Mouse (Mus musculus) R1 (cell line): ENCODE data around the gene Ubiad1.

Source experiments
- DNase-seq: peaks from one replicate; pipeline ENCODE4 v3.0.0-alpha.2; 2018; ENCODE audit warnings: low read depth, low spot score

Ubiad1 gene

GRCm38 (mm10) chr4:148444250-148444967 lies at the start of gene Ubiad1:
Gene Ubiad1, minus strand, starts transcription at chr4:148444771.
- DNase-seq: peak; percentile 94

GRCm38 (mm10) chr4:148491448-148491847 lies 46.9 kb upstream of the Ubiad1 start:
- DNase-seq: no peak

GRCm38 (mm10) chr4:148490502-148490901 lies 45.9 kb upstream of the Ubiad1 start:
- DNase-seq: no peak

GRCm38 (mm10) chr4:148487841-148488240 lies 43.3 kb upstream of the Ubiad1 start:
- DNase-seq: peak; percentile 45

GRCm38 (mm10) chr4:148484511-148484910 lies 39.9 kb upstream of the Ubiad1 start:
- no peak for DNase-seq

- no peak for DNase-seq
These were observed 37.1 kb upstream of the Ubiad1 start for GRCm38 (mm10) chr4:148481557-148482168.

- no peak for DNase-seq
These were observed 35.7 kb upstream of the Ubiad1 start for GRCm38 (mm10) chr4:148480245-148480644.

- DNase-seq: no peak
These were observed 28.9 kb upstream of the Ubiad1 start for GRCm38 (mm10) chr4:148473496-148473895.

GRCm38 (mm10) chr4:148472436-148473174 lies 28.0 kb upstream of the Ubiad1 start:
- no peak for DNase-seq

- DNase-seq: no peak
These were observed 26.8 kb upstream of the Ubiad1 start for GRCm38 (mm10) chr4:148471363-148471806.

- no peak for DNase-seq
These were observed 25.1 kb upstream of the Ubiad1 start for GRCm38 (mm10) chr4:148469487-148470252.

- DNase-seq: no peak
These were observed 23.8 kb upstream of the Ubiad1 start for GRCm38 (mm10) chr4:148468396-148468795.

GRCm38 (mm10) chr4:148466511-148467079 lies 22.0 kb upstream of the Ubiad1 start:
- no peak for DNase-seq

GRCm38 (mm10) chr4:148464869-148465268 lies 20.3 kb upstream of the Ubiad1 start:
- DNase-seq: peak; percentile 25

GRCm38 (mm10) chr4:148464301-148464700 lies 19.7 kb upstream of the Ubiad1 start:
- DNase-seq: no peak

GRCm38 (mm10) chr4:148463208-148463960 lies 18.8 kb upstream of the Ubiad1 start:
- peak; percentile 65 for DNase-seq

- no peak for DNase-seq
These were observed 18.1 kb upstream of the Ubiad1 start for GRCm38 (mm10) chr4:148462717-148463116.

GRCm38 (mm10) chr4:148461772-148462171 lies 17.2 kb upstream of the Ubiad1 start:
- peak; percentile 75 for DNase-seq

GRCm38 (mm10) chr4:148460656-148461284 lies 16.2 kb upstream of the Ubiad1 start:
- no peak for DNase-seq

GRCm38 (mm10) chr4:148455477-148456025 lies 11.0 kb upstream of the Ubiad1 start:
- DNase-seq: no peak
